Mouse (Mus musculus) ES-Bruce4 (cell line): ENCODE data around the gene Myt1l.

Source experiments
- CTCF ChIP-seq: IDR thresholded peaks from one replicate; pipeline ENCODE4 v1.8.1; 2011; ENCODE audit warnings: low read depth, low read length
- POLR2A ChIP-seq: IDR thresholded peaks from one replicate; pipeline ENCODE4 v1.8.1; 2011; ENCODE audit warnings: low read length; ENCODE audit not compliant: insufficient read depth

- no peak for TF ChIP-seq CTCF
- TF ChIP-seq POLR2A = no peak
Observed at GRCm38 (mm10) chr12:29750604-29751128, 222.5 kb downstream of the Myt1l start.
